Mouse (Mus musculus) retina, embryonic 14.5 days (tissue): ENCODE data around the gene Susd3.

Experiments used
- DNase-seq: peaks from one replicate; pipeline ENCODE4 v3.0.0-alpha.2; 2015; ENCODE audit warnings: low spot score

The Susd3 gene

DNA sequence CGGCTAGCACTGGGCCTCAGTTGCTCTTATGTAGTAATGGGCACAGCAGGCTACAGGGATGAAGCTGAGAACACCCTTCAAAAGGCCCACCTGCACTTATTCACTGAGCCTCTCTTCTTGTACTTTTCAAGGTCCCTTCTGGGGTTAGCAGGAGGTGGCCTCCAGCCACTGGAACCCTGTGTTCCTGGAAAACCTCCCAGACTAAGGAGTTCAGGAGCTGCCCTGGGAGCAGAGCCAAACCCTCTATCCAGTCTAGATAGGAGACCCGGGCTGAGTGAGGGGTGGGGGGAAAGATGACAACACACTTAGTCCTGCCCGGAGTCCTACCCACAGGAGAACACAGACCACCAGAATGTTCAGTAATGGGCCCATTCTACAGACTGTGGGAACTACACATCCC is 2.5 kb downstream of the Susd3 start:
- DNase-seq = no peak

DNA sequence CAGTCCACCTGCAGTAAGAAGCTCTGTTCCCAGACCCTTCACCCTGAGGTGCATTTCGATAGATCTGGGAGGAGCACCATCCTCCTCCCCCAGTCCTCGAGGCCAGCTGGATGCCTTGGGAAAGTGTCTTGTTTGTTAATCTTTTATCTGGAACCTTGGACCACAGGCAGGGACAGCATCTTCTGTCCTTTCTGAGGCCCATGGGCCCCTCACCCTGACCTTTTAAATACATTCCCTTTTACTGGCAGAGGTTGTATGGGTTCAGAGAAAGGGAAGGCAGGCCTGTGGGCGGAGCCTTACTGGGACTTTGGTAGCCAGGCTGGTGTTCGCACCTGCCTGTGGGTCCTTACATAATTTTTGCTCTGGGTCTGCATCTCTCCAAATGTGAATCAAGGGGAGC is 3.3 kb downstream of the Susd3 start:
- no peak for DNase-seq

- DNase-seq = no peak
Measured at GRCm38 (mm10) chr13:49243492-49243891, 5.0 kb downstream of the Susd3 start.

DNA sequence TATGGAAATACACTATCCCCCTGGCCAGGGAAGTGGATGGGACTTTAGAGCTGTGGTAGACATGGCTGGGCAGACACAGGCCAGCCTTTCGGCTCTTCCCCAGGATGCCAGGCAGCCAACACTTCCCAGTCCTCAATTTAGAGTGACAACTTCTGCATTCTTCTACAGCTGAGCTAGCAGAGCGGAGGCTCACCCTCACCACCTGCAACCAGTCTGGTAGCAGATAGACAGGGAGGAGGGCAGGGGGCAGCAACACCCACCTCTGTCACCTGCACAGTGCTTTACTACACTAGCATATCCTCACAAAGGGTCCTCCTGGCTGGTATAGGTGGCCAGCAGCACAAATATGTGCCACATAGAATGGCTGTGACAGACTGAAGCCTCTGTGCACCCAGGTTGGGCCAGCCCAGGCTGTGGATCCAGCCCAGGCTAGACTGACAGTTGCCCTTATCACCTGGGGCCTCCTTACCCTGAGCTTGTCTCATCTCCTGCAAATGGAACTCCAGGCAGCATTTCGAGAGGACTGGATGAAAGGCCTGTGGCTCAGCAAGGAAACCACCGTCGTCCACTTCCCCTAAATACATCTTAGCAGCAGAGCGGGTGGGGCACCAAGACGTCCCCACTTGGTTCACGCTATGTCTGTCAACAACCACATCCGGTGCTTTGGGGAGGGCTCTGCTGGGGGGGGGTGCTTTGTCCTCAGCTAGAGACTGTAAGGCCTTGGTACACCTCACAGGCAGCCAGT is 6.0 kb downstream of the Susd3 start:
- DNase-seq = no peak

- no peak for DNase-seq
Measured at GRCm38 (mm10) chr13:49238737-49239136, 9.8 kb downstream of the Susd3 start.

- no peak for DNase-seq
Measured at GRCm38 (mm10) chr13:49237617-49238016, 10.9 kb downstream of the Susd3 start.

DNA sequence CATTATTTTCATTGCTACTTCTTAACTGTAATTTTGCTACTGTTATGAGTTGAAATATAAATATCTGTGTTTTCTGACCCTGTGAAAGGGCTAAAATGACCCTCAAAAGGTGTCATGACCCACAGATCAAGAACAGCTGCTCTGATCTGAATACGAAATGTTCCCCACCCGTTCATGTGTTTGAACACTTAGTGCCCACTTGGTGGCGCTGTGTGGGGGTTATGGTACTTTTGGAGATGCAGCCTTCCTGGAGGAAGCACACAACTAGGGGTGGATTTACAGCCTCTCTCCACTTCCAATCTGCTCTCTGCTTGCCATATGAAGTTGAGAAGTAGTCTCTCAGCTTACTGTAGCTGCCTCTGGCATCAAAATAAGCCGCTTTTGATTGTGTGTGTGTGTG is 13.8 kb downstream of the Susd3 start:
- DNase-seq = no peak

GRCm38 (mm10) chr13:49233792-49234572 is 14.5 kb downstream of the Susd3 start:
- no peak for DNase-seq

DNA sequence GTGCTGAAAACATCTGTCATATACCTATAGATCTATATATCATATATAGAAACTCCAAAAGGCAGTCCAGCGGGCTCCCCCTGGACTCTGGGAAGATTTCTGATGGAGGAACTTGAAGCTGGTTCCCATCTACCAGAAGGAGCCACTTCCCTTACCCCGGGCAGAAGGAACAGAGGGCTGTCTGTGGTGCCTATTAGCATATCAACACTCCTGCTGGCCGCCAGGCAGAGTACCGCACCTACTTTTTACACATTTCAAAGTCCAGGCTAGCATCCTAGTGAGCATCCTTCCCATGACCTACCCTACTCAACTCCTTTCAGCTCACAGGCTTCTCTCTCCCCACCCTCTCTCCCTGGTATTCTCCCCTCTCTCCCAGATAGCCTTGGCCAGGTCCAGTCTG is 22.9 kb downstream of the Susd3 start:
- DNase-seq = no peak

- DNase-seq = no peak
Measured at GRCm38 (mm10) chr13:49225159-49225558, 23.3 kb downstream of the Susd3 start.

- no peak for DNase-seq
Measured at GRCm38 (mm10) chr13:49224729-49225128, 23.8 kb downstream of the Susd3 start.

DNA sequence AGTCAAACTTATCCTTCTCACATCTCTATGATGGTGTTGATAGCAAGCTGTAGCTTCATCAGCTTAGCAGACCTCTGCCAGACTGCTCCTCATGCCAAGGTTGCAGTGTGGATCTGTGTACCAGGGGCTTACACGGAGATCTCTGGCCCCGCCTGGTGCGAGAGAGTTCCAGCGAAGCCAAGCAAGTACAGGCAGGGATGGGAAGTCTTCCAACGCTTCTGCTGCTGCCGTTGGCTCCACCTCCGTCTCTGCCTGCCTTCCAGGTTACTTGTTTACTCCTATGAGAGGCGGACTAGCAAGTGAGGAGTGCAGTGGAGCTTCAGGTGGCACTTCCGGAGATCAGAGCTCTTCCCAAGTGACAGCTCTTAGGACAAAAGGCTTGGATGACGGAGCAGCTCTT is 24.2 kb downstream of the Susd3 start:
- DNase-seq = no peak

GRCm38 (mm10) chr13:49220912-49221311 is 27.6 kb downstream of the Susd3 start:
- no peak for DNase-seq

DNA sequence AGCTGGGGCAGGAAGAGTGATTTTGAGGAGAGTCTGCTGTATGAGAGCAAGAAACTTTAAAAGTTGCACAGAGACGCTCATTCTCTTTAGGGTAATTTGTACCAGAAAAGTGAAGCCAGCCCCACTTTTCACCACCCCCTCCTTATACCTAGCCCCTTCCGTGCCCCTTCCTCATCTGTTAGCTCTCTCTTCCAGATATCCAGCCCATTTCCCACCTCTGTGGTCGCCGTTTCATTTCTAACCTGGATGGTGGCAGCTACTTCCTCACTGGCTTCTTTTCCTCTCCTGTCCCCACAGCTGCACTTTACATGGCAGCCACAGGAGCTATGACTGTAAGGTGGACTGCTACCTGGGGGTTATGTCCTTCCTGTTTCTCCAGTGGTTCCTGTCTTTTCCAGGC is 29.1 kb downstream of the Susd3 start:
- DNase-seq = no peak

GRCm38 (mm10) chr13:49218651-49219050 is 29.9 kb downstream of the Susd3 start:
- peak; percentile 32 for DNase-seq

- DNase-seq = no peak
Measured at GRCm38 (mm10) chr13:49216808-49217561, 31.5 kb downstream of the Susd3 start.

GRCm38 (mm10) chr13:49216220-49216552 is 32.3 kb downstream of the Susd3 start:
- DNase-seq = no peak

- DNase-seq = peak; percentile 96
Measured at GRCm38 (mm10) chr13:49215504-49216219, 32.8 kb downstream of the Susd3 start, which contains the start of gene Card19. Card19 (minus strand) TSS chr13:49216037.

GRCm38 (mm10) chr13:49215128-49215503 is 33.4 kb downstream of the Susd3 start:
- no peak for DNase-seq

DNA sequence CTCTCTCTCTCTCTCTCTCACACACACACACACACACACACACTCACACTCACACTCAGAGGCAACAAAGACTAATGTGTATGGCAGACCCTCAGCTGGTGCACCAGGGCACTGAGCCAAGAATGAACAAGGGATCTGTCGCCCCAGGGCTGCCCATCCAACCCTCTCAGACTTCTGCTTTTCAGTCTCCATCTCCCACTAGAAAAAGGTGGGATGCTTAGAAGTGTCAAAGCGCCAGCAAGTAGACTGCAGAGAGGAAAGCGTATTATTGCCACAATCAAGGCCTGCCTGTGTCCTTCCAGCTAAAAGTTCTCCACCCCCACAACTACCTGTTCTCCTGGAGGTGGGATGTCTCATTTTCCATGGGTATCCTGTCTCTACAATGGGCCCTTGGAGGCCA is 34.1 kb downstream of the Susd3 start:
- no peak for DNase-seq

DNA sequence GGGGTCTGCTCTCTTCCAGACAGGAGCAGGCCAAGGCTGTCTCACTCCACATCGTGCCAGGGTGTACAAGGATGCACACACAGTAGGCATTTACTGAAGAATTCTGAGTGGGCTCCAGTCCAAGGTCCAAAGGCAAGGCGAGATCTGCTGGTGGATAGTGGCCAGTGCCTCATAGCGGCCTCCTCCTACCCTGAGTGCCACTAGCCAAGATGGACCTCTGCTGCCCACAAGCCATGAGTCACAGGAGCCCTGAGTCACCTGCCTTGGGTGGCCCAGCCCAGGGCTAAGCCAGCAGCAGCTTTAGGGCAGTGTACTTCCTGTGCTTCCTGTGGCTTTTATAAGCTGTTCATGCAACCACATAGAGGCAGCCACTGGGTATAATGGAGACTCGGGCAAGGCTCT is 35.0 kb downstream of the Susd3 start:
- no peak for DNase-seq
